ENCODE assay signal across 9 mouse cellular contexts in genomic region chr6:90720996-90721746, GRCm38 (mm10).
DNase-seq lines count a peak whose midpoint lies in the region; ATAC-seq and TF ChIP-seq lines count a peak whose summit lies in the region.
"Had no signal": no experiment of that assay in that cellular context is flagged by ENCODE, and none has a peak within 500 bp of the region (broad histone marks: within the 10 kb centered on the region; RNA-seq: fewer than 3 reads in every experiment).

No protein-coding gene starts in this region.

- H3K4me1 ChIP-seq in intestine, postnatal 0 days (replicated peaks; ENCODE audit: control insufficient read depth, insufficient read depth, low read length): 0 out of 2 replicates have a peak, but pooled peaks cover under 1% of the 10 kb centered on the region
- peaks cover 21% of the 10 kb centered on the region for H3K4me1 ChIP-seq in intestine, embryonic 16.5 days (ENCODE audit: control insufficient read depth, insufficient read depth, low read length)
- H3K4me1 ChIP-seq in small intestine, adult 2 months (ENCODE audit: control insufficient read depth, insufficient read depth, insufficient read length, low read length): peaks cover 2% of the 10 kb centered on the region; the same call in 1 of the 2 replicates
- peaks cover 57% of the 10 kb centered on the region for H3K4me1 ChIP-seq in forebrain, embryonic 15.5 days

- intact Hi-C loops in gastrocnemius, postnatal 14 days (cut with DNase I; ENCODE audit: low total_unique reads): loop anchor here (5.0 kb wide), 1 partner anchor 59 kb away; no protein-coding TSS in a partner anchor

- WGBS in intestine, postnatal 0 days: 61% methylated on average over 5 of the region's 5 CpGs
- 56% methylated on average over 5 of the region's 5 CpGs for WGBS in intestine, embryonic 16.5 days
- 31% methylated on average over 5 of the region's 5 CpGs for WGBS in small intestine, adult 2 months
- WGBS in forebrain, embryonic 15.5 days: 78% methylated on average over 5 of the region's 5 CpGs

- no peak overlapping the region for H3K4me3 ChIP-seq in intestine, postnatal 0 days (ENCODE audit: low read depth, low read length)
- H3K4me3 ChIP-seq in intestine, embryonic 16.5 days (ENCODE audit: low read length): no peak overlapping the region
- no peak overlapping the region for H3K4me3 ChIP-seq in small intestine, adult 2 months (ENCODE audit: low read depth, low read length)
- no peak overlapping the region for H3K4me3 ChIP-seq in forebrain, embryonic 15.5 days
- H3K4me3 ChIP-seq: limb, embryonic 13.5 days had no signal

- no peak overlapping the region for H3K4me2 ChIP-seq in intestine, postnatal 0 days (replicated peaks; ENCODE audit: low read depth)
- H3K4me2 ChIP-seq in intestine, embryonic 16.5 days (ENCODE audit: low read depth, low read length): no peak overlapping the region
- H3K4me2 ChIP-seq in forebrain, embryonic 15.5 days (replicated peaks): no peak overlapping the region
- H3K4me2 ChIP-seq: limb, embryonic 13.5 days had no signal

- no peak overlapping the region for H3K27ac ChIP-seq in intestine, postnatal 0 days (ENCODE audit: low read depth, low read length)
- H3K27ac ChIP-seq in intestine, embryonic 16.5 days (ENCODE audit: low read length): no peak overlapping the region
- no peak overlapping the region for H3K27ac ChIP-seq in small intestine, adult 2 months (ENCODE audit: insufficient read depth, low read depth, low read length)
- no peak overlapping the region for H3K27ac ChIP-seq in forebrain, embryonic 15.5 days (replicated peaks)
- H3K27ac ChIP-seq: limb, embryonic 13.5 days had no signal

- TF ChIP-seq POLR2A in small intestine, adult 2 months (IDR thresholded peaks at IDR 0.05; ENCODE audit: low read depth, low read length): no peak

- no peak for ATAC-seq in intestine, postnatal 0 days
- no peak for ATAC-seq in intestine, embryonic 16.5 days
- ATAC-seq in frontal cortex, adult (ENCODE audit: low TSS enrichment): no peak
- no peak for ATAC-seq in forebrain, embryonic 15.5 days (replicated peaks)

- peak; percentile 9 for DNase-seq in WW6 (ENCODE audit: low read depth, low spot score)
- peak; percentile 61 for DNase-seq in gastrocnemius, postnatal 14 days
- peak; percentile 78 to 80 for DNase-seq in kidney, postnatal 4 days

- no peaks in the 10 kb centered on the region for H3K9me3 ChIP-seq in intestine, postnatal 0 days (ENCODE audit: control insufficient read depth)
- no peaks in the 10 kb centered on the region for H3K9me3 ChIP-seq in intestine, embryonic 16.5 days (ENCODE audit: control insufficient read depth, low read length)
- no peaks in the 10 kb centered on the region for H3K9me3 ChIP-seq in forebrain, embryonic 15.5 days
- H3K9me3 ChIP-seq: limb, embryonic 13.5 days had no signal

- H3K27me3 ChIP-seq in intestine, postnatal 0 days (replicated peaks; ENCODE audit: control insufficient read depth, insufficient read depth, low read length): no peaks in the 10 kb centered on the region
- H3K27me3 ChIP-seq in intestine, embryonic 16.5 days (replicated peaks; ENCODE audit: control insufficient read depth, insufficient read depth, low read length): no peaks in the 10 kb centered on the region
- H3K27me3 ChIP-seq in small intestine, adult 2 months (ENCODE audit: control insufficient read depth, insufficient read depth, low read length): no peaks in the 10 kb centered on the region
- no peaks in the 10 kb centered on the region for H3K27me3 ChIP-seq in forebrain, embryonic 15.5 days
- H3K27me3 ChIP-seq: limb, embryonic 13.5 days had no signal

- no peak overlapping the region for H3K9ac ChIP-seq in intestine, postnatal 0 days (ENCODE audit: low read depth, low read length)
- no peak overlapping the region for H3K9ac ChIP-seq in intestine, embryonic 16.5 days (ENCODE audit: low read depth, low read length)
- H3K9ac ChIP-seq in forebrain, embryonic 15.5 days (replicated peaks): no peak overlapping the region
- H3K9ac ChIP-seq: limb, embryonic 13.5 days had no signal

- peak; percentile 81 for TF ChIP-seq CTCF in intestine, postnatal 0 days (IDR thresholded peaks at IDR 0.05; ENCODE audit: low read depth)
- peak; percentile 60; the same call in 1 of the 2 replicates for TF ChIP-seq CTCF in small intestine, adult 2 months (IDR thresholded peaks at IDR 0.05; ENCODE audit: extremely low read depth, insufficient read length, insufficient replicate concordance, low read depth, low read length)

- H3K36me3 ChIP-seq in intestine, postnatal 0 days (ENCODE audit: control insufficient read depth, insufficient read depth): no peaks in the 10 kb centered on the region
- H3K36me3 ChIP-seq in intestine, embryonic 16.5 days (ENCODE audit: control insufficient read depth, insufficient read depth, low read length): no peaks in the 10 kb centered on the region
- no peaks in the 10 kb centered on the region for H3K36me3 ChIP-seq in small intestine, adult 2 months (ENCODE audit: control insufficient read depth, insufficient read depth, low read length)
- H3K36me3 ChIP-seq in forebrain, embryonic 15.5 days: no peaks in the 10 kb centered on the region
- H3K36me3 ChIP-seq: limb, embryonic 13.5 days had no signal

Comparison
In these comparisons a context has a peak if more than half of its experiments do, and no peak if none do; other contexts are left out.
1. DNase-seq: peak in every context shown above with its lines; median percentile 79 in kidney, postnatal 4 days; 61 in gastrocnemius, postnatal 14 days; 9 in WW6.